Mouse (Mus musculus): ENCODE results near the gene Rnf216. TPM values are rescaled to one million over a fixed set of nuclear protein-coding genes. Genes with fewer than 3 reads are reported as not detected.
"Not testable (repeated sequence)": the region's sequence is repeated elsewhere in the genome, so short reads cannot be mapped to it uniquely, and the experiment has no call there.

Rnf216 gene
- polyA plus RNA-seq, 1 experiment from 2014 or later = 49.5 TPM

- H3K27ac ChIP-seq (ENCODE audit: low read depth, low read length) = not testable (repeated sequence)
Measured at GRCm38 (mm10) chr5:143134216-143135010, 21.6 kb upstream of the Rnf216 start.

GRCm38 (mm10) chr5:143132935-143133514 is 20.2 kb upstream of the Rnf216 start:
- Histone ChIP-seq H3K4me1 (replicated peaks; ENCODE audit: control insufficient read depth, insufficient read depth, low read length) (no peaks in the 10 kb centered on the region), H3K4me2 (replicated peaks; ENCODE audit: low read depth, low read length) (no peak overlapping the region), H3K36me3 (ENCODE audit: control insufficient read depth, insufficient read depth, low read length) (no peaks in the 10 kb centered on the region), H3K9me3 (ENCODE audit: control insufficient read depth, low read length) (no peaks in the 10 kb centered on the region), H3K27me3 (ENCODE audit: control insufficient read depth, insufficient read depth, low read length) (no peaks in the 10 kb centered on the region), H3K4me3 (ENCODE audit: low read depth, low read length) (no peak overlapping the region), H3K9ac (ENCODE audit: low read depth, low read length) (no peak overlapping the region), H3K27ac (ENCODE audit: low read depth, low read length) (no peak overlapping the region)
- DNase-seq (ENCODE audit: low spot score) = no peak
- 75% methylated on average over 13 of the region's 13 CpGs for WGBS
- ATAC-seq (ENCODE audit: low FRiP score) = no peak

More at GRCm38 (mm10) chr5:143134216-143135010, 21.6 kb upstream of the Rnf216 start:
- H3K27me3 ChIP-seq (ENCODE audit: control insufficient read depth, insufficient read depth, low read length); DNase-seq (ENCODE audit: low spot score); H3K4me2 ChIP-seq (replicated peaks; ENCODE audit: low read depth, low read length); H3K36me3 ChIP-seq (ENCODE audit: control insufficient read depth, insufficient read depth, low read length); H3K9ac ChIP-seq (ENCODE audit: low read depth, low read length); H3K4me1 ChIP-seq (replicated peaks; ENCODE audit: control insufficient read depth, insufficient read depth, low read length); H3K9me3 ChIP-seq (ENCODE audit: control insufficient read depth, low read length); H3K4me3 ChIP-seq (ENCODE audit: low read depth, low read length); ATAC-seq (ENCODE audit: low FRiP score): not testable (repeated sequence)
- 79% methylated on average over 3 of the region's 6 CpGs for WGBS

DNA sequence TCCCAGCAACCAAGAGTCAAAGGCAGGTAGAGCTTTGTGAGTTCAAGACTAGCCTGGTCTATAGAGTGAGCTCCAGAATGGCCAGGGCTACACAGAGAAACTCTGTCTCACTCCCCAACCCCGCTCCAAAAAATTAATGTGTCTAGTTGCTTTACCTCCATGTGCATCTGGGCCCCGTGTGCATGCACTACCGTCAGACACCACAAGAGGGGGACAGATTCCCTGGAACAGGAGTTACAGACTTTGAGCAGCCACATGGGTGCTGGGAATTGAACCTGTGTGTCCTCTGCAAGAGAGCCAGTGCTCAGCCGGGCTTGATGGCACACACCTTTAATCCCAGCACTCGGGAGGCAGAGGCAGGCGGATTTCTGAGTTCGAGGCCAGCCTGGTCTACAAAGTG is 17.5 kb upstream of the Rnf216 start:
- H3K4me3 ChIP-seq (ENCODE audit: low read depth, low read length) = no peak overlapping the region
- no peaks in the 10 kb centered on the region for H3K9me3 ChIP-seq (ENCODE audit: control insufficient read depth, low read length)
- H3K4me2 ChIP-seq (replicated peaks; ENCODE audit: low read depth, low read length) = no peak overlapping the region
- no peaks in the 10 kb centered on the region for H3K36me3 ChIP-seq (ENCODE audit: control insufficient read depth, insufficient read depth, low read length)
- H3K27me3 ChIP-seq (ENCODE audit: control insufficient read depth, insufficient read depth, low read length) = no peaks in the 10 kb centered on the region
- WGBS = 88% methylated on average over 7 of the region's 7 CpGs
- H3K9ac ChIP-seq (ENCODE audit: low read depth, low read length) = no peak overlapping the region
- DNase-seq (ENCODE audit: low spot score) (peak; percentile 31), ATAC-seq (ENCODE audit: low FRiP score) (no peak)
- H3K4me1 ChIP-seq (replicated peaks; ENCODE audit: control insufficient read depth, insufficient read depth, low read length) = no peaks in the 10 kb centered on the region
- no peak overlapping the region for H3K27ac ChIP-seq (ENCODE audit: low read depth, low read length)

DNA sequence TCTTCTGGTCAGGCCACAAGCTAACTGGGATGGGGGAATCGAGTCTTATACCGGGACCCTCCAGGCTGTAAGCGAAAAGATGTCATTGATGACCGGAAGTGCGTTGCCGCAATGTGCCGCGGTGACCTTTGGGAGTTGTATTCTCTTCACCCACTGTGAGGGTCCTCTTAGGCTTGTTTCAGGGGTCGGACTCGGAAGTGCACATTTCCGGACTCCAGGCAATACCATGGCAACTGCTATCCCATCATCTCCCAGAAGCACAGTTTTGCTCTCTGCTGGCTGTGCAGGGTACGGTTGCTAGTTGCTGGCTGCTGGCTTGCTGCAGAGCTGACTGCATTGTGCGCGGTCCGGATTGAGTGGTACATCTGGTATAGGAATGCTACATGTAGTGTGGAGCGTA is 16.3 kb upstream of the Rnf216 start:
- Histone ChIP-seq H3K4me3 (ENCODE audit: low read depth, low read length) (no peak overlapping the region), H3K9ac (ENCODE audit: low read depth, low read length) (no peak overlapping the region), H3K9me3 (ENCODE audit: control insufficient read depth, low read length) (no peaks in the 10 kb centered on the region), H3K36me3 (ENCODE audit: control insufficient read depth, insufficient read depth, low read length) (no peaks in the 10 kb centered on the region), H3K27ac (ENCODE audit: low read depth, low read length) (no peak overlapping the region), H3K27me3 (ENCODE audit: control insufficient read depth, insufficient read depth, low read length) (no peaks in the 10 kb centered on the region), H3K4me1 (replicated peaks; ENCODE audit: control insufficient read depth, insufficient read depth, low read length) (no peaks in the 10 kb centered on the region), H3K4me2 (replicated peaks; ENCODE audit: low read depth, low read length) (no peak overlapping the region)
- DNase-seq (ENCODE audit: low spot score) (no peak), ATAC-seq (ENCODE audit: low FRiP score) (no peak)
- WGBS = 91% methylated on average over 16 of the region's 16 CpGs

- no peak for DNase-seq (ENCODE audit: low spot score)
- Histone ChIP-seq H3K27ac (ENCODE audit: low read depth, low read length) (no peak overlapping the region), H3K9ac (ENCODE audit: low read depth, low read length) (no peak overlapping the region), H3K27me3 (ENCODE audit: control insufficient read depth, insufficient read depth, low read length) (no peaks in the 10 kb centered on the region), H3K36me3 (ENCODE audit: control insufficient read depth, insufficient read depth, low read length) (no peaks in the 10 kb centered on the region), H3K4me3 (ENCODE audit: low read depth, low read length) (no peak overlapping the region), H3K9me3 (ENCODE audit: control insufficient read depth, low read length) (no peaks in the 10 kb centered on the region), H3K4me1 (replicated peaks; ENCODE audit: control insufficient read depth, insufficient read depth, low read length) (no peaks in the 10 kb centered on the region), H3K4me2 (replicated peaks; ENCODE audit: low read depth, low read length) (no peak overlapping the region)
- no peak for ATAC-seq (ENCODE audit: low FRiP score)
- 88% methylated on average over 8 of the region's 8 CpGs for WGBS
Measured at GRCm38 (mm10) chr5:143127837-143128236, 15.0 kb upstream of the Rnf216 start.

DNA sequence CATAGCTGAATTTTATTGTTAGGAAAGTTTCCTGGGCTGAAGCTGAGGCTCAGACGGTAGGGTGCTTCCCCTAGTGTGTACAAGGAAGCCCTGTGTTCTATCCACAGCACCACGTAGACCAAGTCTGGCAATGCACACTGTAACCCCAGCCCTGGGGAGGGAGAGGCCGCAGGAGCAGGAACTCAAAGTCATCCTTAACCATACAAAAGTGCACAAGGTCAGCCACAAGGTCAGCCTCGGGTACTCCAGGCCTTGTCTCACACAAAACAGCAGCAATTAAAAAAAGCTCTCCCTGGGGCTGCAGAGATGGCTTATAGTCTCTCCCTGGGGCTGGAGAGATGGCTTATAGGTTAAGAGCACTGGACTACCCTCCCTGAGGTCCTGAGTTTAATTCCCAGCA is 14.1 kb upstream of the Rnf216 start:
- 68% methylated on average over 4 of the region's 4 CpGs for WGBS
- Histone ChIP-seq H3K36me3 (ENCODE audit: control insufficient read depth, insufficient read depth, low read length) (no peaks in the 10 kb centered on the region), H3K4me1 (replicated peaks; ENCODE audit: control insufficient read depth, insufficient read depth, low read length) (no peaks in the 10 kb centered on the region), H3K27ac (ENCODE audit: low read depth, low read length) (no peak overlapping the region), H3K9me3 (ENCODE audit: control insufficient read depth, low read length) (no peaks in the 10 kb centered on the region), H3K4me2 (replicated peaks; ENCODE audit: low read depth, low read length) (no peak overlapping the region), H3K4me3 (ENCODE audit: low read depth, low read length) (no peak overlapping the region), H3K9ac (ENCODE audit: low read depth, low read length) (no peak overlapping the region), H3K27me3 (ENCODE audit: control insufficient read depth, insufficient read depth, low read length) (no peaks in the 10 kb centered on the region)
- DNase-seq (ENCODE audit: low spot score) = no peak
- ATAC-seq (ENCODE audit: low FRiP score) = no peak

GRCm38 (mm10) chr5:143126089-143126488 is 13.3 kb upstream of the Rnf216 start:
- no peak overlapping the region for H3K27ac ChIP-seq (ENCODE audit: low read depth, low read length)
- no peak for DNase-seq (ENCODE audit: low spot score)
- 94% methylated on average over 9 of the region's 9 CpGs for WGBS

GRCm38 (mm10) chr5:143125601-143126000 is 12.8 kb upstream of the Rnf216 start:
- H3K27me3 ChIP-seq (ENCODE audit: control insufficient read depth, insufficient read depth, low read length) = no peaks in the 10 kb centered on the region
- no peak overlapping the region for H3K27ac ChIP-seq (ENCODE audit: low read depth, low read length)
- no peaks in the 10 kb centered on the region for H3K36me3 ChIP-seq (ENCODE audit: control insufficient read depth, insufficient read depth, low read length)
- ATAC-seq (ENCODE audit: low FRiP score) (no peak), DNase-seq (ENCODE audit: low spot score) (peak; percentile 33)
- H3K9me3 ChIP-seq (ENCODE audit: control insufficient read depth, low read length) = no peaks in the 10 kb centered on the region
- H3K9ac ChIP-seq (ENCODE audit: low read depth, low read length) = no peak overlapping the region
- no peak overlapping the region for H3K4me3 ChIP-seq (ENCODE audit: low read depth, low read length)
- H3K4me2 ChIP-seq (replicated peaks; ENCODE audit: low read depth, low read length) = no peak overlapping the region
- 44% methylated on average over 7 of the region's 7 CpGs for WGBS
- H3K4me1 ChIP-seq (replicated peaks; ENCODE audit: control insufficient read depth, insufficient read depth, low read length) = no peaks in the 10 kb centered on the region

More at GRCm38 (mm10) chr5:143126089-143126488, 13.3 kb upstream of the Rnf216 start:
- H3K4me1 ChIP-seq (replicated peaks; ENCODE audit: control insufficient read depth, insufficient read depth, low read length) = no peaks in the 10 kb centered on the region
- no peak overlapping the region for H3K9ac ChIP-seq (ENCODE audit: low read depth, low read length)
- H3K9me3 ChIP-seq (ENCODE audit: control insufficient read depth, low read length) = no peaks in the 10 kb centered on the region
- H3K27me3 ChIP-seq (ENCODE audit: control insufficient read depth, insufficient read depth, low read length) = no peaks in the 10 kb centered on the region
- H3K36me3 ChIP-seq (ENCODE audit: control insufficient read depth, insufficient read depth, low read length) = no peaks in the 10 kb centered on the region
- H3K4me3 ChIP-seq (ENCODE audit: low read depth, low read length) = no peak overlapping the region
- no peak overlapping the region for H3K4me2 ChIP-seq (replicated peaks; ENCODE audit: low read depth, low read length)
- no peak for ATAC-seq (ENCODE audit: low FRiP score)

Measured in hindbrain, embryonic 11.5 days (tissue).